Mouse (Mus musculus) frontal cortex, postnatal 14 days (tissue): ENCODE results near the gene Uqcc1.
"Not testable (repeated sequence)": the region's sequence is repeated elsewhere in the genome, so short reads cannot be mapped to it uniquely, and the experiment has no call there.

Experiments used
- DNase-seq, 2 experiments: peaks; one replicate each; pipeline ENCODE4 v3.0.0; 2022; ENCODE audit warnings: low spot score in 2 of 2

Uqcc1 gene

GRCm38 (mm10) chr2:155861581-155861980 is 68.5 kb downstream of the Uqcc1 start:
- no peak for DNase-seq

DNA sequence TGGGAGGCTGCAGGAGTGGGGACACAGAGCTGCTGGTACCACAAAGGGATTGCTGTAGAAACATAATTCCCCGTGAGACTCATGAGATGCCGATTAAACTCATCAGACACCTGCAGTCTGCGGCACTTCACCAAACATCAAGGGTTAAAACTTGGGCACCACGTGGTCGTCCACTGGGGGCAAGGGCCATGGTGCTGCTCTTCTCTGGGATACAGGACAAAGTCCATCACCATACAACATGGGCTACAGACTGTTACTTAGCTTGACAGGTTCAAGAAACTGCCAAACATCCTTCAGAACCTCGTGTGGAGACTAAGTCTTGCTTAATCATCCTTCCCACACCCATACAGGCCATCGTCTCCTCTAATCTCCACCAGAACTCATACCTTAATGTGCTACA is 70.0 kb downstream of the Uqcc1 start:
- DNase-seq, result no peak

DNA sequence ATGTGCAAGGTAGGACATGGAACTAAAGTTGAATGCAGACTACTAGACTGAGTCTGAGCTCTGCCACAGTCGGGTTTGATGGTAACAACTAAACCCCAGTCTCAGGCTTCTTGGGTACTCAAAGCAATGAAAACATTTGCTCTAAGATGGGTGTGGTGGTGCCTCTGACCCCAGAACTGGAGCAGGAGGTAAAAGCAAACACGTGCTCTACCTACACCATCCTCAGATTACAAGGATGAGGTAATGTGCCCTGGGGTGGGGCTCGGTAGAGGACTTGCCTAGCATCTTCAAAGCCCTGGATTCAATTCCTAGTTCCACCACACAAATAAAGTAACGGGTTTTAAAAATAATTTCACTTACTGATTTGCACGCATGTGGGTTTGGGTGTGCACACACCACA is 77.6 kb downstream of the Uqcc1 start:
- no peak for DNase-seq

DNA sequence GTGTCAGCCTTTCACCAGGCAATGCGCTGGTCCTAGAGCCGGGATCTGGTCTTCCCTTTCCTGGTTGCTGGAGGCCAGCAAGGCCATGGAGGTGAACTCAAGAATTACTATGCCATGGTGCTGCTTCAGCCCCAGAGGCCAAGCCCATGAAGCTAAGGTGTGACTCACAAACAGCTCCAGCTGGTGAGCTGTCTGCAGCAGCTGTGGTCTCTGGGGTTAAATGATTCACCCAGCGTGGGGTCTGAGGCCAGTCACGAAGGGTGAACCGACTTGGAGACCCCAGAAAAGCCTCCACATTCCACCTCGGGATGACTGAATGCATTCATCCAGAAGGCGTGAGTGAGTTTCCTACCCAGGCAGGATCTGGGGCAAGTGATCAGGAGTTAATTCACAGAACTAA is 80.0 kb downstream of the Uqcc1 start:
- DNase-seq, result no peak

DNA sequence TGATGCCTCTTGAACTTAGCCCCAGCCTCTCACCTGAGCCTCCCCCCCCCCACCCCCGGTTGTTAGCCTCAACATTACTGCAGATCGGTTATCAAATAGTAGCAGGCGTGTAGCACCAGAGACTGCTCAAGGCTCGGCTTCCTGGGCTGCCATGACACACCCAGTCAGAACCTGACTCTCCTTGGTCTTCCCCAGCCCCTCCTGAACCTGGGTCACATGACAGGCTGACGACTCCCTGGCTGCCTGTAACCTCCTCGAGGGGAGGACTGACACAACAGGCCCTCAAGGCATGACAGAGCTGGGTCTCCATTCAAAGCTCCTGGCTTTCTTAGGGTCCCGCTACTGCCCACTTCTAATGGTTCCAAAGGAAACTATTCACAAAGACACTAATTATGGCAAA is 80.6 kb downstream of the Uqcc1 start:
- DNase-seq, result no peak

DNA sequence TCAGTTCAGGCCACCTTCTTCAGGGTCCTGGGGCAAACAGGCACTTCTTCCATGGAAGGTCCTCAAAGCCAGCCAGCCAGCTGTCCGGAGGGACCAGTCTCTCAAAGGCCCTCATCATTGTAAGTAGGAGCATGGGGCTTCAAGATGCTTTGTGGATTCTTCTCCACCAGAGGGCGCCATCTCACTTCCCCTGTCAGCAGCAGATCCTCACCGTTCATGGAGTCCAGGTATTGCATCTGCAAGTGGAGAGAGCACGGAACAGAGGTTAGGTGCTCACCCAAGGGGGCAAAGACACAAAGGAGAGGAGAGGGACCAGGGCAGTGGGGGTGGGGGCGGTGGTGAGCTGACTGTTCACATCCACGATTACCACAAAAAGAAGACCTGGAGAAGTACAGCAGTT is 81.8 kb downstream of the Uqcc1 start:
- DNase-seq, result peak; percentile 57 to 77

DNA sequence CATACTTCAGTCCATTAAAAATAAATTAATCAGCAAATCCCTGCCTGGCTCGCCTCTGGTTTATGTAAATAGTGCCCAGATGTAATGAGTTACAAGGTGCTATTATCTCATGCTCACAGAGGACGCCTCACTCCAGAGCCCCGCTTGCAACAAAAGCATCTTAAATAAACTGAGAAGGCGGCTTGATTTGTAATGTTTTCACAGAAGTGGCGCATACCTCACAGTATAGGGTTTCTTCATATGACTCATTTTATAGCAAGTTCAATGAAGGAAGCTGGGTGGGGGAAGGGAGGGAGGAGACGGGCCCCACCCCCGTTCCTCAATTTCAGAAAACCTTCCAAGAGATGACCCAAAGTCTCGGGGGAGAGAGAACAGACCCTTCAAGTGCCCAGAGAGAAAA is 83.2 kb downstream of the Uqcc1 start:
- no peak for DNase-seq

- no peak for DNase-seq
These were observed 91.1 kb downstream of the Uqcc1 start for GRCm38 (mm10) chr2:155838961-155839360.

GRCm38 (mm10) chr2:155837961-155838360 is 92.1 kb downstream of the Uqcc1 start:
- DNase-seq, result no peak

GRCm38 (mm10) chr2:155834732-155835131 is 95.4 kb downstream of the Uqcc1 start, which contains the start of gene Fam83c:
Fam83c (minus strand) TSS chr2:155834854.
- no peak for DNase-seq

DNA sequence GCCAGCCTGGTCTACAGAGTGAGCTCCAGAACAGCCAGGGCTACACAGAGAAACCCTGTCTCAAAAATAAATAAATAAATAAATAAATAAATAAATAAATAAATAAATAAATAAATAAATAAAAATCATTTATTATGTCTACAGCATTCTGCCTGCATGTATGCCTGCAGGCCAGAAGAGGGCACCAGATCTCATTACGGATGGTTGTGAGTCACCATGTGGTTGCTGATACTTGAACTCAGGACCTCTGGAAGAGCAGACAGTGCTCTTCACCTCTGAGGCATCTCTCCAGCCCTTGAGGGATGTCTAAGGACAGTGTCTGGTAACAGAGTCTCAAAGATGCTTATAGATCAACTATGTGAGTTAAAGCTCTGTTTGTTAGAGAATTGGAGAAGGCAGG is 98.0 kb downstream of the Uqcc1 start:
- DNase-seq, result not testable (repeated sequence)

- no peak for DNase-seq
These were observed 98.8 kb downstream of the Uqcc1 start for GRCm38 (mm10) chr2:155831302-155831701.

DNA sequence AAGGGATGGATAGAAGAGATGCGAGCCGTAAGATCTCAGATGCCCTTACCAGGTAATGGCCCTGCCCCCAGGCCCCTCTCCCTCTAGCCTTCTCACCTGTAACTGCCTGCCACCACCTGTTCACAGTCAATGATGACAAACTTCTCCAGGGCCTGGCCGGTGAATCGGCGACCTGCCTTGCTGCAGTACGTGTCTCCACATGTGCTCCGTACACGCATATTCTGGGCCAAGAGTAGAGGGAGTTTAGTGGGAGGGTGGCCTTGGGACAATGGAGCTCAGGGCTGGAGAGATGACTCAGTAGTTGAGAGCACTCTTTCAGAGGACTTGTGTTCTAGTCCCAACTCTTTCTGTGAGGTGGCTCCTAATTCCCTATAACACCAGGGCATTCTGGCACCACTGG is 99.3 kb downstream of the Uqcc1 start:
- DNase-seq, result no peak

DNA sequence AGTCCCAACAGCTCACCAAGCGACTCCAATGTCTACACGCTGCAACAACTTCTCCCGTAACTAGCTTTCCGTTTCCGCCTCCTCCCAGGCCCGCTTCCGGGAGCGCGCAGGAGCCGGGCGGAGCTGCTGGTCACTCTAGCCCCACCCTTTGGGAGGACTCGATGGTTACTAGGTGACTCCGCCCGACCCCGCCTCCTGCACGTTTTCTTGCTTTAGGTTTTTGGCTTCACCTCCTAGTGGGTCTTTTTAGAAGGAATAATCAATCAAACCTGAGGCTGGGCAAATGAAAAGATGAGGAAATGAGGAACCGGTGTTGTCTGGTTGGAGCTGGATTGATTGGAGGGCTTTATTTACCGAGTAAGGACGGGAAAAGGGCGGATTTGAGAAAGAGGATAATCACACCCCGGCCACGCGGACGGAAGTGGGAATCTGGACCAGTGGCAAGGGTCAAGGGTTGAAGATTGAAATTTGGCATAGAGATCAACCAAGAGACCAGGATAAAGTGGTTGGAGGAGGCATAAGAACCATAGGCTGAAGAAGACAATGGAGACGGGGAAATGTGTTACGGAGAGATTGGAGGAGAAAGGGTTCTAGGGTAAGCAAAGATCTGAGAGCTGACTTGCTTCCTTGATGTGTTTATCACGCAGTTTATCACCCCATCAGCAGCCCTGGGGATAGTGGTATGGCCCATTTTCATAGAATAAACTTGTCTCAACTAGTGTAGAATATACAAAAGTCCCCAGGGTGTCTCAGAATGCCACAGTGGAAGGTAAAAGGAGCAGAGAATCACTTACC is 103.3 kb downstream of the Uqcc1 start, which contains the start of gene Eif6:
Gene Eif6 (minus strand): TSS at position 296 of the 795 bp plus-strand sequence.
- DNase-seq, result peak; percentile 62 to 70

DNA sequence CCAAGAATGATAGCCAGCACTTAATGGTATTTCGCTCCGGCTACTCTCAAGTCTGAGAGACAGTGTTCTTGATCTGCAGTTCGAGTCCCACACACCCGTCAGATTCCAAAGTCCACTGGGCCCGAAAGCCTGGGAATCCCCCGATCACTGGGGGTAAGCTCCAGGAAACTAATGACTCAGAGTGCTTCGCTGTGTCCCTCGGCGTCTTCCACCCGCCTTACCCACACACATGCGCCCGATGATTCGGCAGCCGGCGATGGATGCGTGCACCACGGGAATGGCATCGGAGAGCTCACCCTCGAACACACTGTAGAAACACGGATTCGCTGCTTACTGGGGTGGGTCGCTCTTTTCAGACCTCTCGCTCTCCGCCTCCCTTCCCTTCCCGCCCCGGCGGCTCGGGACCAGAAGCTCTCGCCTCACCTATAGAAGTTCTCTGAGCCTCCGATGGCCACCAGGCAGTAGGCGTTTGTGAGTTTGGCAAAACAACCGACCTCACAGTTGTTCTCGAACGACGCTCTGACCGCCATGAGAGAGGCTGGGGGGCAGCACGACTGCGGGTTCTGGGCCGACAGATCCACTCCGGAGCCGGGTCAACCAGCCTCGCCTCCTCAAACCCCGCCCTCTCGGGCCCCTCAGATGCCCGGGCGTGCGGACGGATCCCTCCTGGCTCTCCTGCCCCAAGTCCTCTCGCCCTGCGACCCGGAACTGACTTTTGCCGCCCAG is 104.0 kb downstream of the Uqcc1 start:
- no peak for DNase-seq

GRCm38 (mm10) chr2:155823722-155824121 is 106.4 kb downstream of the Uqcc1 start:
- DNase-seq, result no peak

DNA sequence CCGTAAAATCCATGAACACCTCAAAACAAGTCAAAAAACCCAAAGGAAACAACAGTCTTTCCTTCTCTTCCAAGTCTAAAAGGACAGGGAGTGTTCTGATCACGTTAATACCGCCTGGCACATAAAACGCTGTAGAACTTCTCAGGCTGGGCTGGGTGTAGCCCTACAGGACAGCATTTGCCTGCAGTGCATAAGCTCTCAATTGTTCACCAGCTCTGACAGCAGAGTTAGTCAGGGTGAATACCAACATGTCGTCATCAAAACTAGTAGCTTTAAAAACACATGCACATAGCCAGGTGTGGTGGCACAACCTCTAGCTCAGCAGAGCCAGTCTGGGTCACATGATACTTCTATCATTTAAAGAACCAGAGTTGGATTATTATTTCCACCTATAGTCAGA is 109.3 kb downstream of the Uqcc1 start:
- no peak for DNase-seq

- no peak for DNase-seq
These were observed 110.5 kb downstream of the Uqcc1 start for GRCm38 (mm10) chr2:155819449-155820251.

GRCm38 (mm10) chr2:155819392-155819448 is 110.9 kb downstream of the Uqcc1 start, which contains the start of gene BC029722:
BC029722 (minus strand) TSS chr2:155819426.
- DNase-seq, result no peak

DNA sequence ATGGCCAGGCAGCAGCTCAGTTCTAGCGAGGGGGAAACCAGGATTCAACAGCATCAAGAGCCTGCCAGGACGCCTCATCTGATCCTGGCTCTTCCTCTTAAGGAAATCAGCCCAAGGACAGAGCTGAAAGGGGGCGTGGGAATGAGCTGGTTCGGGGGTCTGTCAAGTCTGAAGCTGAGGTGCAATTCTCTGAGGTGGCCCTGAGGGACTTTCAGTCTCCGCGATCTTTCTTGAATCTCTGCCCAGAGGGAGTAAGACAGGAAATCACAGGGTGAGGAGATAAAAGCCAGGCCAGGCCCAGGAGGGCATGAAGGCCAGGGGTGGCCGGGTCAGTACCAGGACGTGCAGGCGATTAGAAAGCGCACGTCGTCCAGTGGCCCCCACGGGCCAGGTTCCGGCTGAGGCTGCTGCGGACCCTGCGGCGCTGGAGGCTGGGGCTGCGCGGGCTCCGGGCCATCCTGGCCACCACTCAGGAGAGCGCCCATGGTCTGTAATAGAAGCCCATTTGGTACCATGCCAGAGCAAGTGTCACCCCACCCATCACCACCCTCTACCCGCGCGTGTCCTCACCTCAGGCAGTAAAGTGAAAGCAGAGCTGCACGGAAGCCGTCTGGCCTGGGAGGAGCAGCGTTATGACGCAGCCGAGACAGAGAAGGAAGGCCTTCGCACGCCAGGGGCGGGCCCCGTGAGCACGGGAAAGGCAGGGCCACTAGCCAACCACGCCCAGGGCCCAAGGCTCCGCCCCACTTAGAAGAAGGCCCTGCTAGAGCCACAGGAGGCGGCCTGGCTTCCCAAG is 111.3 kb downstream of the Uqcc1 start:
- DNase-seq, result peak; percentile 89 to 93

GRCm38 (mm10) chr2:155817301-155818245 is 112.5 kb downstream of the Uqcc1 start:
- DNase-seq, result no peak
